Mouse (Mus musculus): ENCODE measurements around the gene Smarcc1. TPM values are rescaled to one million over a fixed set of nuclear protein-coding genes. Genes with fewer than 3 reads are reported as not detected.
"Not testable (repeated sequence)": the region's sequence is repeated elsewhere in the genome, so short reads cannot be mapped to it uniquely, and the experiment has no call there.

The Smarcc1 gene
- polyA plus RNA-seq, 1 experiment from 2014 or later = 69.1 TPM

GRCm38 (mm10) chr9:110121424-110121823, 3.9 kb downstream of the Smarcc1 start:
- no peak overlapping the region for H3K27ac ChIP-seq (ENCODE audit: low read depth, low read length)
- H3K4me3 ChIP-seq (ENCODE audit: low read depth, low read length) = no peak overlapping the region
- no peaks in the 10 kb centered on the region for H3K9me3 ChIP-seq (ENCODE audit: control insufficient read depth, low read length)
- DNase-seq (ENCODE audit: low spot score) (no peak), ATAC-seq (replicated peaks; ENCODE audit: low FRiP score) (no peak)
- no peak overlapping the region for H3K9ac ChIP-seq (ENCODE audit: low read depth, low read length)
- 81% methylated on average over 4 of the region's 4 CpGs for WGBS
- peaks cover 11% of the 10 kb centered on the region for H3K4me1 ChIP-seq (replicated peaks; ENCODE audit: control insufficient read depth, insufficient read depth, low read length)
- H3K27me3 ChIP-seq (replicated peaks; ENCODE audit: control insufficient read depth, insufficient read depth, low read length) = no peaks in the 10 kb centered on the region
- no peak overlapping the region for H3K4me2 ChIP-seq
- H3K36me3 ChIP-seq (ENCODE audit: control insufficient read depth, insufficient read depth, low read length) = no peaks in the 10 kb centered on the region; the same call in 1 of the 2 replicates

- Histone ChIP-seq H3K9ac (ENCODE audit: low read depth, low read length) (no peak overlapping the region), H3K36me3 (ENCODE audit: control insufficient read depth, insufficient read depth, low read length) (no peaks in the 10 kb centered on the region; the same call in 1 of the 2 replicates), H3K27ac (ENCODE audit: low read depth, low read length) (no peak overlapping the region), H3K4me2 (no peak overlapping the region), H3K4me1 (replicated peaks; ENCODE audit: control insufficient read depth, insufficient read depth, low read length) (peaks cover 7% of the 10 kb centered on the region), H3K9me3 (ENCODE audit: control insufficient read depth, low read length) (no peaks in the 10 kb centered on the region), H3K4me3 (ENCODE audit: low read depth, low read length) (no peak overlapping the region), H3K27me3 (replicated peaks; ENCODE audit: control insufficient read depth, insufficient read depth, low read length) (no peaks in the 10 kb centered on the region)
- ATAC-seq (replicated peaks; ENCODE audit: low FRiP score) (no peak), DNase-seq (ENCODE audit: low spot score) (no peak)
- WGBS = 77% methylated on average over 2 of the region's 2 CpGs
Observed at GRCm38 (mm10) chr9:110123322-110123721, 5.8 kb downstream of the Smarcc1 start.

GRCm38 (mm10) chr9:110124008-110124540, 6.6 kb downstream of the Smarcc1 start:
- WGBS = 47% methylated on average over 2 of the region's 2 CpGs
- not testable (repeated sequence) for ATAC-seq (replicated peaks; ENCODE audit: low FRiP score); H3K27ac ChIP-seq (ENCODE audit: low read depth, low read length); H3K27me3 ChIP-seq (replicated peaks; ENCODE audit: control insufficient read depth, insufficient read depth, low read length); H3K4me1 ChIP-seq (replicated peaks; ENCODE audit: control insufficient read depth, insufficient read depth, low read length); H3K9me3 ChIP-seq (ENCODE audit: control insufficient read depth, low read length); H3K4me2 ChIP-seq; H3K9ac ChIP-seq (ENCODE audit: low read depth, low read length); DNase-seq (ENCODE audit: low spot score); H3K4me3 ChIP-seq (ENCODE audit: low read depth, low read length); H3K36me3 ChIP-seq (ENCODE audit: control insufficient read depth, insufficient read depth, low read length)

GRCm38 (mm10) chr9:110130896-110131524, 13.5 kb downstream of the Smarcc1 start:
- 20% methylated on average over 10 of the region's 10 CpGs for WGBS

GRCm38 (mm10) chr9:110131525-110132197, 14.2 kb downstream of the Smarcc1 start:
- H3K9me3 ChIP-seq (ENCODE audit: control insufficient read depth, low read length) = no peaks in the 10 kb centered on the region
- H3K27ac ChIP-seq (ENCODE audit: low read depth, low read length) = peak overlapping the region; percentile 99
- H3K9ac ChIP-seq (ENCODE audit: low read depth, low read length) = peak overlapping the region; percentile 97
- no peaks in the 10 kb centered on the region for H3K27me3 ChIP-seq (replicated peaks; ENCODE audit: control insufficient read depth, insufficient read depth, low read length)
- peaks cover 16% of the 10 kb centered on the region for H3K36me3 ChIP-seq (ENCODE audit: control insufficient read depth, insufficient read depth, low read length)
- WGBS = under 1% methylated on average over 64 of the region's 64 CpGs
- ATAC-seq (replicated peaks; ENCODE audit: low FRiP score) (peak; percentile 92), DNase-seq (ENCODE audit: low spot score) (peak; percentile 100)
- peaks cover 16% of the 10 kb centered on the region for H3K4me1 ChIP-seq (replicated peaks; ENCODE audit: control insufficient read depth, insufficient read depth, low read length)
- H3K4me3 ChIP-seq (ENCODE audit: low read depth, low read length) = peak overlapping the region; percentile 92
- peak overlapping the region; percentile 92 for H3K4me2 ChIP-seq

More at GRCm38 (mm10) chr9:110130896-110131524, 13.5 kb downstream of the Smarcc1 start:
- Histone ChIP-seq H3K27me3 (replicated peaks; ENCODE audit: control insufficient read depth, insufficient read depth, low read length) (no peaks in the 10 kb centered on the region), H3K27ac (ENCODE audit: low read depth, low read length) (peak overlapping the region; percentile 99), H3K4me1 (replicated peaks; ENCODE audit: control insufficient read depth, insufficient read depth, low read length) (peaks cover 16% of the 10 kb centered on the region), H3K4me3 (ENCODE audit: low read depth, low read length) (peak overlapping the region; percentile 92), H3K9me3 (ENCODE audit: control insufficient read depth, low read length) (no peaks in the 10 kb centered on the region), H3K9ac (ENCODE audit: low read depth, low read length) (peak overlapping the region; percentile 97), H3K4me2 (peak overlapping the region; percentile 92), H3K36me3 (ENCODE audit: control insufficient read depth, insufficient read depth, low read length) (peaks cover 9% of the 10 kb centered on the region)
- DNase-seq (ENCODE audit: low spot score) = no peak
- peak; percentile 1; the same call in 1 of the 2 replicates for ATAC-seq (replicated peaks; ENCODE audit: low FRiP score)

- WGBS = 0% methylated on average over 36 of the region's 38 CpGs
- no peaks in the 10 kb centered on the region for H3K9me3 ChIP-seq (ENCODE audit: control insufficient read depth, low read length)
Observed at GRCm38 (mm10) chr9:110132201-110132605, 14.7 kb downstream of the Smarcc1 start.

GRCm38 (mm10) chr9:110132921-110133320, 15.4 kb downstream of the Smarcc1 start:
- Histone ChIP-seq H3K4me1 (replicated peaks; ENCODE audit: control insufficient read depth, insufficient read depth, low read length) (peaks cover 16% of the 10 kb centered on the region), H3K27ac (ENCODE audit: low read depth, low read length) (no peak overlapping the region), H3K4me3 (ENCODE audit: low read depth, low read length) (peak overlapping the region; percentile 92), H3K36me3 (ENCODE audit: control insufficient read depth, insufficient read depth, low read length) (peaks cover 17% of the 10 kb centered on the region), H3K27me3 (replicated peaks; ENCODE audit: control insufficient read depth, insufficient read depth, low read length) (no peaks in the 10 kb centered on the region), H3K9ac (ENCODE audit: low read depth, low read length) (peak overlapping the region; percentile 97), H3K4me2 (peak overlapping the region; percentile 92), H3K9me3 (ENCODE audit: control insufficient read depth, low read length) (no peaks in the 10 kb centered on the region)
- 44% methylated on average over 6 of the region's 6 CpGs for WGBS
- ATAC-seq (replicated peaks; ENCODE audit: low FRiP score) (no peak), DNase-seq (ENCODE audit: low spot score) (no peak)

More at GRCm38 (mm10) chr9:110132201-110132605, 14.7 kb downstream of the Smarcc1 start:
- Histone ChIP-seq H3K27ac (ENCODE audit: low read depth, low read length) (peak overlapping the region; percentile 99), H3K36me3 (ENCODE audit: control insufficient read depth, insufficient read depth, low read length) (peaks cover 17% of the 10 kb centered on the region), H3K4me3 (ENCODE audit: low read depth, low read length) (peak overlapping the region; percentile 92), H3K4me2 (peak overlapping the region; percentile 92), H3K27me3 (replicated peaks; ENCODE audit: control insufficient read depth, insufficient read depth, low read length) (no peaks in the 10 kb centered on the region), H3K4me1 (replicated peaks; ENCODE audit: control insufficient read depth, insufficient read depth, low read length) (peaks cover 16% of the 10 kb centered on the region), H3K9ac (ENCODE audit: low read depth, low read length) (peak overlapping the region; percentile 97)
- ATAC-seq (replicated peaks; ENCODE audit: low FRiP score) (peak; percentile 48), DNase-seq (ENCODE audit: low spot score) (no peak)

GRCm38 (mm10) chr9:110134176-110134575, 16.7 kb downstream of the Smarcc1 start:
- Histone ChIP-seq H3K9ac (ENCODE audit: low read depth, low read length) (no peak overlapping the region), H3K36me3 (ENCODE audit: control insufficient read depth, insufficient read depth, low read length) (peaks cover 17% of the 10 kb centered on the region), H3K4me3 (ENCODE audit: low read depth, low read length) (no peak overlapping the region), H3K27me3 (replicated peaks; ENCODE audit: control insufficient read depth, insufficient read depth, low read length) (no peaks in the 10 kb centered on the region), H3K4me1 (replicated peaks; ENCODE audit: control insufficient read depth, insufficient read depth, low read length) (peaks cover 19% of the 10 kb centered on the region), H3K27ac (ENCODE audit: low read depth, low read length) (no peak overlapping the region), H3K4me2 (peak overlapping the region; percentile 92), H3K9me3 (ENCODE audit: control insufficient read depth, low read length) (no peaks in the 10 kb centered on the region)
- 75% methylated on average over 5 of the region's 5 CpGs for WGBS
- ATAC-seq (replicated peaks; ENCODE audit: low FRiP score) (no peak), DNase-seq (ENCODE audit: low spot score) (no peak)
